Mouse (Mus musculus) midbrain, postnatal 0 days (tissue): Measurements from ENCODE around the gene Art4. TPM values are rescaled to one million over a fixed set of nuclear protein-coding genes. Genes with fewer than 3 reads are reported as not detected.

Experiments
- ATAC-seq: fragments of 200-750 bp; cut with Nextera tagmentation; 2 replicates; pipeline ENCODE4 v1.8.0; 2017; ENCODE audit warnings: moderate number of reproducible peaks, mild to moderate bottlenecking, moderate TSS enrichment, moderate library complexity; ENCODE audit not compliant: low FRiP score
- DNase-seq: peaks from one replicate; pipeline ENCODE4 v3.0.0-alpha.2; 2015; ENCODE audit warnings: low spot score
- H3K27ac ChIP-seq: fragments of 300-500 bp; sonication (generic); 2 replicates; pipeline ENCODE4 v1.5.1; 2014; ENCODE audit warnings: low read depth, mild to moderate bottlenecking, low read length, mixed read lengths
- H3K27me3 ChIP-seq: fragments of 300-500 bp; sonication (generic); 2 replicates; pipeline ENCODE4 v1.6.1; 2014; ENCODE audit warnings: low read length, control low read depth, mixed read lengths; ENCODE audit not compliant: insufficient read depth
- H3K36me3 ChIP-seq: fragments of 300-500 bp; sonication (generic); 2 replicates; pipeline ENCODE4 v1.6.1; 2014; ENCODE audit warnings: low read length, control low read depth, mixed read lengths; ENCODE audit not compliant: insufficient read depth
- H3K4me1 ChIP-seq: fragments of 300-500 bp; sonication (generic); 2 replicates; pipeline ENCODE4 v1.6.1; 2014; ENCODE audit warnings: mild to moderate bottlenecking, control low read depth, antibody characterized with exemption, low read length, mixed read lengths; ENCODE audit not compliant: insufficient read depth
- H3K4me2 ChIP-seq: fragments of 300-500 bp; sonication (generic); 2 replicates; pipeline ENCODE4 v1.6.1; 2014; ENCODE audit warnings: low read depth, mild to moderate bottlenecking, low read length, mixed read lengths; ENCODE audit not compliant: poor library complexity, severe bottlenecking
- H3K4me3 ChIP-seq: fragments of 300-500 bp; sonication (generic); 2 replicates; pipeline ENCODE4 v1.5.1; 2014; ENCODE audit warnings: low read depth, mild to moderate bottlenecking, low read length, moderate library complexity
- H3K9ac ChIP-seq: fragments of 300-500 bp; sonication (generic); replicated peaks from 2 replicates; pipeline ENCODE4 v1.6.1; 2014; ENCODE audit warnings: mild to moderate bottlenecking, low read length, moderate library complexity, mixed read lengths; ENCODE audit not compliant: poor library complexity, severe bottlenecking
- H3K9me3 ChIP-seq: fragments of 300-500 bp; sonication (generic); 2 replicates; pipeline ENCODE4 v1.6.1; 2016; ENCODE audit warnings: low read length, control low read depth
- CTCF ChIP-seq: IDR thresholded peaks from 2 replicates; pipeline ENCODE4 v1.5.1; 2016; ENCODE audit warnings: antibody characterized with exemption, mild to moderate bottlenecking
- WGBS: fragments of 180-500 bp; shearing (Covaris S2); extraction: QIAGEN DNeasy Blood & Tissue Kit; methylation state at CpG from one replicate; pipeline ENCODE4 v1.1.7; 2014; 5-methylcytosine and 5-hydroxymethylcytosine counted together
- microRNA-seq: library from miRNA; unstranded; fragments of <30 nt; microRNA quantifications from one replicate; pipeline ENCODE4, GENCODE M21; 2016; ENCODE audit warnings: borderline number of aligned reads
- polyA plus RNA-seq: library from polyadenylated mRNA; unstranded; fragments of >200 nt; fragmentation: Nextera tagmentation; extraction: Ambion mirVana; gene quantifications from 2 replicates; pipeline ENCODE4 v1.2.1, GENCODE M21; 2015
- total RNA-seq: library from RNA; depleted of rRNA; stranded (reverse); fragments of >200 nt; gene quantifications from 2 replicates; pipeline ENCODE4 v1.2.3, GENCODE M21; 2014; rRNA removed

The Art4 gene
- total and polyA plus RNA-seq, 2 experiments from 2014 or later = 0.11 to 0.20 TPM

- WGBS = 94% methylated on average over 8 of the region's 8 CpGs
- TF ChIP-seq CTCF = no peak
- no peak overlapping the region for H3K4me2 ChIP-seq
Measured at GRCm38 (mm10) chr6:136800710-136801109, 56.8 kb downstream of the Art4 start.

More at GRCm38 (mm10) chr6:136800710-136801109, 56.8 kb downstream of the Art4 start:
- H3K9me3 ChIP-seq = no peaks in the 10 kb centered on the region
- no peak overlapping the region for H3K4me3 ChIP-seq
- no peak overlapping the region for H3K9ac ChIP-seq
- H3K27ac ChIP-seq = no peak overlapping the region
- no peaks in the 10 kb centered on the region for H3K27me3 ChIP-seq
- no peaks in the 10 kb centered on the region for H3K36me3 ChIP-seq
- H3K4me1 ChIP-seq = peaks cover 3% of the 10 kb centered on the region; the same call in 1 of the 2 replicates
- DNase-seq (no peak), ATAC-seq (no peak)

Small RNA genes lying within 50 kb of the gene (microRNA-seq; reads per million reads assigned to microRNA genes)
- gene Gm44364 = not detected

Other genes starting within 250 kb of the Art4 start
- 0.47 TPM in 1 of 2 replicates, not detected in the other for gene Plbd1, start 195.8 kb downstream of the Art4 start, total RNA-seq
- 0.22 and 0.27 TPM in 2 replicates for gene Plbd1, start 195.8 kb downstream of the Art4 start, polyA plus RNA-seq
- 0.55 and 1.4 TPM in 2 replicates for gene Gucy2c, start 76.0 kb downstream of the Art4 start, total RNA-seq
- 0.87 and 1.1 TPM in 2 replicates for gene Gucy2c, start 76.0 kb downstream of the Art4 start, polyA plus RNA-seq
- 38.0 and 58.4 TPM in 2 replicates for gene Hist4h4, start 53.3 kb downstream of the Art4 start, total RNA-seq
- gene Hist4h4, start 53.3 kb downstream of the Art4 start, polyA plus RNA-seq = 0.32 and 0.45 TPM in 2 replicates
- gene H2afj, start 49.5 kb downstream of the Art4 start, total RNA-seq = 19.0 and 25.9 TPM in 2 replicates
- 98.8 and 114 TPM in 2 replicates for gene H2afj, start 49.5 kb downstream of the Art4 start, polyA plus RNA-seq
- 0.33 and 1.7 TPM in 2 replicates for gene BC049715, start 30.1 kb downstream of the Art4 start, total RNA-seq
- gene BC049715, start 30.1 kb downstream of the Art4 start, polyA plus RNA-seq = 2.0 and 2.3 TPM in 2 replicates
- 43.6 and 44.8 TPM in 2 replicates for gene Wbp11, start 29.5 kb downstream of the Art4 start, total RNA-seq
- gene Wbp11, start 29.5 kb downstream of the Art4 start, polyA plus RNA-seq = 73.6 and 86.1 TPM in 2 replicates
- 1.7 and 3.6 TPM in 2 replicates for gene Smco3, start 22.3 kb downstream of the Art4 start, total RNA-seq
- gene Smco3, start 22.3 kb downstream of the Art4 start, polyA plus RNA-seq = 0.83 and 1.2 TPM in 2 replicates
- gene Mgp, start 18.1 kb upstream of the Art4 start, total RNA-seq = 25.6 and 31.4 TPM in 2 replicates
- 72.6 and 74.6 TPM in 2 replicates for gene Mgp, start 18.1 kb upstream of the Art4 start, polyA plus RNA-seq
- gene Erp27, start 64.4 kb upstream of the Art4 start, total RNA-seq = not detected in 2 replicates
- gene Erp27, start 64.4 kb upstream of the Art4 start, polyA plus RNA-seq = not detected in 2 replicates
- 0.05 and 0.19 TPM in 2 replicates for gene Pde6h, start 66.1 kb upstream of the Art4 start, total RNA-seq
- 0.37 and 0.84 TPM in 2 replicates for gene Pde6h, start 66.1 kb upstream of the Art4 start, polyA plus RNA-seq
- gene Arhgdib, start 84.2 kb upstream of the Art4 start, total RNA-seq = 8.3 and 9.0 TPM in 2 replicates
- gene Arhgdib, start 84.2 kb upstream of the Art4 start, polyA plus RNA-seq = 16.1 and 19.0 TPM in 2 replicates